Mouse (Mus musculus): Measurements from ENCODE around the gene Nudt5. TPM values are rescaled to one million over a fixed set of nuclear protein-coding genes. Genes with fewer than 3 reads are reported as not detected.

The Nudt5 gene
- polyA plus RNA-seq, 1 experiment from 2014 or later = 123 TPM

DNA sequence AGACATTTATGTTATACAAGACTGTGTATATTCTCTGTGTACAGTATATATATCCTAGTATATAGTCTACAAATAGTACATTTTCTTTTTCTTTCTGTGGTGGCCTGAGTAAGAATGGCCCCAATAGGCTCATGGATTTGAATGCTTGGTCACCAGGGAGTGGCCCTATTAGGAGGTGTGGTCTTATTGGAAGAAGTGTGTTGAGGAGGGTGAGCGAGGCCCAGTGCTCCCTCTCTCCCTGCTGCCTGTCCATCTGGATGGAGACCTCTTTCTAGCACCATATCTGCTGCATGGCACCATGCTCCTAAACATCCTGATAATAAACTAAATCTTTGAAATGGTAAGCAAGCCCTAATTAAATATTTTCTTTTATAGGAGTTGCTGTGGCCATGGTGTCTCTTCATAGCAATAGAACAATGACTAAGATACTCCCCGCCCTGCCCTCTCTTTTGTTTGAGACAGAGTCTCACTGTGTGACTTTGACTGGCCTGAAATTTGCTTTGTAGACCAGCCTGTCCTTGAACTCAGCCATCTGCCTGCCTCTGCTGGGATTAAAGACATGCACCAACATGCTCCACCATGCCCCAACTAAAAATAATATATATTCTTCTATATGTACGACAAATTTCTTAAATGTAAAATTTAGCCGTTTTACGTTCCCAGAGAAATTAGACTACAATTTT is 34.6 kb upstream of the Nudt5 start:
- Histone ChIP-seq H3K4me3 (ENCODE audit: low read depth, low read length) (no peak overlapping the region), H3K27ac (ENCODE audit: low read depth, low read length) (no peak overlapping the region), H3K9me3 (ENCODE audit: control insufficient read depth, low read length) (no peaks in the 10 kb centered on the region), H3K4me1 (replicated peaks; ENCODE audit: control insufficient read depth, insufficient read depth, low read length) (no peaks in the 10 kb centered on the region), H3K9ac (ENCODE audit: low read depth, low read length) (no peak overlapping the region), H3K36me3 (ENCODE audit: control insufficient read depth, insufficient read depth, low read length) (peaks cover 9% of the 10 kb centered on the region), H3K4me2 (no peak overlapping the region), H3K27me3 (replicated peaks; ENCODE audit: control insufficient read depth, insufficient read depth, low read length) (no peaks in the 10 kb centered on the region)
- ATAC-seq (replicated peaks; ENCODE audit: low FRiP score) (no peak), DNase-seq (ENCODE audit: low spot score) (no peak)
- 94% methylated on average over 5 of the region's 5 CpGs for WGBS

DNA sequence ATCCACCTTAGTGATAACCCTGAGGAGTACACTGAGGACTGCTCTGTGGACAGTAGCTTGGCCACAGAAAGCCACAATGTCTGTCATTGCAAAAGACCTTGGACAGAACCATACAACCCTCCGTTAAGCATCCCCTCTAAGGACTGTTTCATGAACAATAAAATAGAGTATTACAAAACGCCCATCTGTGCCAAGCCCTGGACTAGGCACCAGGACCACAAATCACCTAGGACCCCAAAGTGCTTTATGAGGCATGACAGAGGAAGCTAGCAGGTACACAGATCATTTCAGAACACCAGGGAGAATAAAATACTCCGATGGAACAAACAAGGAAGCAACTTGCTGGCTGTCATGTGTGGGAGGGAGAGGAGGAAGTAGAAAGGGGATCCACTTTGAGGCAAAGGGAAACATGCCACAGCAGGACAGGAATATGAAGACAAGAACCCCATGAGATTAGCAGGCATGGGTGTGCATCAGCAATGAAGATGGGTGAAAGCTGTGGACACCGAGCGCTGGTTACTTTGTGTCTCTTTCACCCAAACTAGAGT is 33.5 kb upstream of the Nudt5 start:
- ATAC-seq (replicated peaks; ENCODE audit: low FRiP score) (no peak), DNase-seq (ENCODE audit: low spot score) (no peak)
- 86% methylated on average over 5 of the region's 5 CpGs for WGBS
- H3K4me2 ChIP-seq = no peak overlapping the region
- no peak overlapping the region for H3K27ac ChIP-seq (ENCODE audit: low read depth, low read length)
- H3K27me3 ChIP-seq (replicated peaks; ENCODE audit: control insufficient read depth, insufficient read depth, low read length) = no peaks in the 10 kb centered on the region
- no peak overlapping the region for H3K4me3 ChIP-seq (ENCODE audit: low read depth, low read length)
- H3K4me1 ChIP-seq (replicated peaks; ENCODE audit: control insufficient read depth, insufficient read depth, low read length) = no peaks in the 10 kb centered on the region
- H3K9me3 ChIP-seq (ENCODE audit: control insufficient read depth, low read length) = no peaks in the 10 kb centered on the region
- peaks cover 11% of the 10 kb centered on the region for H3K36me3 ChIP-seq (ENCODE audit: control insufficient read depth, insufficient read depth, low read length)
- H3K9ac ChIP-seq (ENCODE audit: low read depth, low read length) = no peak overlapping the region

DNA sequence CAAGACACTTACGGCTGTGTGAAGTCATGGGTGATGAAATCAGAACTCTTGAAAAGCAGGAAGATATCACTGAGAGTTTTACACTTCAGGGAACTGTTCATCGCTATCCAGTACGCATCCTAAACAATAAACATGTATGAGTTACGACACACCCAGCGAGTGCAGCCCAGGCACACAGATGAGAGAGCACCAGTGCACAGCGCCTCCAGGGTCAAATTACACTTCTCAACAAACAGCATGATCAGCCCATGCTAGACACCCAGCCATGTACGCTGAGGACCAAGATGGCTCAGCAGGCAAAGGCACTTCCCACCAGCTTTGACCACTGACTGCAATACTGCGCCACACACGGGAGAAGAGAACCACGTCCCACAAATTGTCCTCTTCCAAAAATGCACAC is 23.6 kb upstream of the Nudt5 start:
- Histone ChIP-seq H3K36me3 (ENCODE audit: control insufficient read depth, insufficient read depth, low read length) (peaks cover 30% of the 10 kb centered on the region), H3K27me3 (replicated peaks; ENCODE audit: control insufficient read depth, insufficient read depth, low read length) (no peaks in the 10 kb centered on the region), H3K9me3 (ENCODE audit: control insufficient read depth, low read length) (no peaks in the 10 kb centered on the region), H3K4me2 (no peak overlapping the region), H3K4me3 (ENCODE audit: low read depth, low read length) (no peak overlapping the region), H3K9ac (ENCODE audit: low read depth, low read length) (no peak overlapping the region), H3K4me1 (replicated peaks; ENCODE audit: control insufficient read depth, insufficient read depth, low read length) (no peaks in the 10 kb centered on the region), H3K27ac (ENCODE audit: low read depth, low read length) (no peak overlapping the region)
- no peak for ATAC-seq (replicated peaks; ENCODE audit: low FRiP score)
- no peak for DNase-seq (ENCODE audit: low spot score)
- WGBS = 91% methylated on average over 10 of the region's 10 CpGs

DNA sequence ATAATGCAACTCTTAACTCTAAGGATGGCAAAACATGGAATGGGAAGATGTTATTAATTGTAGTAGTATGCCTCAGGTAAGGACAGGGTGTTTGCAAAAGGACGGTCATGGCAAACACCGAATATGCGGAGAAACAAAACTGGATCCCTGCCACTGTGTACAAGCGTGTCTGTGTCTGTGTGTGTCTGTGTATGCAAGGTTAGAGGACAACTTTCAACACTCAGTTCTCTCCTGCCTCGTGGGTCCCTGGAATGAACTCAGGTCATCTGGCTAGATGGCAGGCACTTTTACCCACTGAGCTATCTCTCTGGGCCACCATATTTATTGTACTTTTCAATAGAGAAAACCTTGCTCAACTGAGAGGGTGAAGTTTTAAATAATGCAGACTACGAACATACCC is 22.4 kb upstream of the Nudt5 start:
- Histone ChIP-seq H3K4me1 (replicated peaks; ENCODE audit: control insufficient read depth, insufficient read depth, low read length) (no peaks in the 10 kb centered on the region), H3K27ac (ENCODE audit: low read depth, low read length) (no peak overlapping the region), H3K27me3 (replicated peaks; ENCODE audit: control insufficient read depth, insufficient read depth, low read length) (no peaks in the 10 kb centered on the region), H3K9ac (ENCODE audit: low read depth, low read length) (no peak overlapping the region), H3K4me3 (ENCODE audit: low read depth, low read length) (no peak overlapping the region), H3K36me3 (ENCODE audit: control insufficient read depth, insufficient read depth, low read length) (peaks cover 31% of the 10 kb centered on the region), H3K9me3 (ENCODE audit: control insufficient read depth, low read length) (no peaks in the 10 kb centered on the region), H3K4me2 (no peak overlapping the region)
- 96% methylated on average over 6 of the region's 6 CpGs for WGBS
- ATAC-seq (replicated peaks; ENCODE audit: low FRiP score) (no peak), DNase-seq (ENCODE audit: low spot score) (no peak)

DNA sequence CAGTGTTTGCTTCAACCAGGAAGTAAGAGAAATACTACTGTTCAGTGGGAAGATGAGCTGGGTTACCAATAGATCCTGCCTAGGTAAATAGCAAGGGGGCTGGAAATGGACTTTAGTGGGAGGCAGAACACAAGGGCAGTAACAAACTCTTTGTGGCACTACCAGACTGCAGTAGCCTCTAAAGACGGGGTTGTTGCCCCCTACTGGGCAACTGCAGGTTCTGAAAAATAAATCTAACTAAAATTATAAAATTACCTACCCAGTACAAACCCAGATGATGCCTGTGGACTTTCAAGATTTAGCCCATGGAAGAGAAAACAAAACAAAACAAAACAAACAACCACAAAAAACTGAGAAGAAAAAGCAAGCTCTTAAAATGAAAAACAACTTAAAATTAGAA is 20.6 kb upstream of the Nudt5 start:
- Histone ChIP-seq H3K36me3 (ENCODE audit: control insufficient read depth, insufficient read depth, low read length) (peaks cover 24% of the 10 kb centered on the region), H3K9ac (ENCODE audit: low read depth, low read length) (no peak overlapping the region), H3K9me3 (ENCODE audit: control insufficient read depth, low read length) (no peaks in the 10 kb centered on the region), H3K4me1 (replicated peaks; ENCODE audit: control insufficient read depth, insufficient read depth, low read length) (no peaks in the 10 kb centered on the region), H3K4me3 (ENCODE audit: low read depth, low read length) (no peak overlapping the region), H3K27me3 (replicated peaks; ENCODE audit: control insufficient read depth, insufficient read depth, low read length) (no peaks in the 10 kb centered on the region), H3K4me2 (no peak overlapping the region), H3K27ac (ENCODE audit: low read depth, low read length) (no peak overlapping the region)
- DNase-seq (ENCODE audit: low spot score) (no peak), ATAC-seq (replicated peaks; ENCODE audit: low FRiP score) (no peak)
- 19% methylated on average over 1 of the region's 1 CpGs for WGBS

DNA sequence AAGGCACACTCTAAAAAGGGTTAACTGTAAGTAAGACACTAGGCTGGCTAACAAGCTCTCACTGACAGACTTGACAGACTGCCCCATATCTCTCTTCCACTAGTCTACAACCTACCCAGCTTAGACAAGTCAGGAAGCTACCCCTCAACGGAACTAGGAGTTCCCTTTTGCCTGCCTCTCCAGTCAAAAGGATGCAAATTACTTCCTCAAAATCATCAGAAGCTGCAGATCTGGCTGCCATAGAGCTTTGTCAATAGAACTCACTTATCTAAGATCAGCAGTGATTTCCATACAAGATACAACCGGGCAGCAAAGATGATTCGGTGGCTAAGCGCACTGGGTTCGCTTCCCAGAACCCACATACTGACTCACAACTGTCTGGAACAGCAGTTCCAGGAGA is 20.1 kb upstream of the Nudt5 start:
- ATAC-seq (replicated peaks; ENCODE audit: low FRiP score) (no peak), DNase-seq (ENCODE audit: low spot score) (no peak)
- Histone ChIP-seq H3K9me3 (ENCODE audit: control insufficient read depth, low read length) (no peaks in the 10 kb centered on the region), H3K27ac (ENCODE audit: low read depth, low read length) (no peak overlapping the region; the same call in 1 of the 2 replicates), H3K4me3 (ENCODE audit: low read depth, low read length) (no peak overlapping the region), H3K9ac (ENCODE audit: low read depth, low read length) (no peak overlapping the region), H3K36me3 (ENCODE audit: control insufficient read depth, insufficient read depth, low read length) (peaks cover 21% of the 10 kb centered on the region), H3K4me2 (no peak overlapping the region), H3K27me3 (replicated peaks; ENCODE audit: control insufficient read depth, insufficient read depth, low read length) (no peaks in the 10 kb centered on the region), H3K4me1 (replicated peaks; ENCODE audit: control insufficient read depth, insufficient read depth, low read length) (no peaks in the 10 kb centered on the region)
- WGBS = 60% methylated on average over 5 of the region's 5 CpGs

DNA sequence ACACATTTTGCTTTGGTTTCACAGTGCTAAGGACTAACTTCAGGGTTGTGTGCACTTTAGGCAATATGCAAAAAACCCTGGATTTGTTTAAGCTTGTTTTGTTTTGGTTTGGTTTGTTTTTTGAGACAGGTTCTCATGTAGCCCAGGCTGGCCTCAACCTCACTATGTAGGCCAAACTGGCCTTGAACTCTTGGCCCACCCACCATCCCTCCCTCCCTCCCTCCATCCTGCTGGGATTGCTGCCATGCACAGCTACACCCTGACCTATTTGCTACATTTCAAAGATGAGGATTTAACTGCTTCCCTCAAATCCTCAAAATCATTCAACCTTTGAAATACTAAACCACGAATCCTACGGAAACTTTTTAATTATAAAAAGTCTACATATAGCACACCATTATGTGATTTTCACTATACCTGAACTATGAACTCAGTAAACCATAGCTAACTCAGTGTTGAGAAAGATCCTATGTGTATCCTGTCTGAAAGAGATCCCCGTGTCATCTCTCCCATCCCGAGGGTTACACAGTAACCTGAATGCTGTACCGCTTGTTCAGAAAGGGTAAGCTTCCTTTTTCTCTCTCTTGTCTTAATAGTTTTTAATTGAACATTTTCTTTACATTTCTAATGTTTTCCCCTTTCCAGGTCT is 19.4 kb upstream of the Nudt5 start:
- H3K4me1 ChIP-seq (replicated peaks; ENCODE audit: control insufficient read depth, insufficient read depth, low read length) = no peaks in the 10 kb centered on the region
- no peak overlapping the region for H3K4me3 ChIP-seq (ENCODE audit: low read depth, low read length)
- DNase-seq (ENCODE audit: low spot score) (no peak), ATAC-seq (replicated peaks; ENCODE audit: low FRiP score) (no peak)
- no peaks in the 10 kb centered on the region for H3K9me3 ChIP-seq (ENCODE audit: control insufficient read depth, low read length)
- H3K27ac ChIP-seq (ENCODE audit: low read depth, low read length) = no peak overlapping the region
- no peak overlapping the region for H3K9ac ChIP-seq (ENCODE audit: low read depth, low read length)
- 87% methylated on average over 5 of the region's 5 CpGs for WGBS
- peaks cover 18% of the 10 kb centered on the region for H3K36me3 ChIP-seq (ENCODE audit: control insufficient read depth, insufficient read depth, low read length)
- no peak overlapping the region for H3K4me2 ChIP-seq
- no peaks in the 10 kb centered on the region for H3K27me3 ChIP-seq (replicated peaks; ENCODE audit: control insufficient read depth, insufficient read depth, low read length)

DNA sequence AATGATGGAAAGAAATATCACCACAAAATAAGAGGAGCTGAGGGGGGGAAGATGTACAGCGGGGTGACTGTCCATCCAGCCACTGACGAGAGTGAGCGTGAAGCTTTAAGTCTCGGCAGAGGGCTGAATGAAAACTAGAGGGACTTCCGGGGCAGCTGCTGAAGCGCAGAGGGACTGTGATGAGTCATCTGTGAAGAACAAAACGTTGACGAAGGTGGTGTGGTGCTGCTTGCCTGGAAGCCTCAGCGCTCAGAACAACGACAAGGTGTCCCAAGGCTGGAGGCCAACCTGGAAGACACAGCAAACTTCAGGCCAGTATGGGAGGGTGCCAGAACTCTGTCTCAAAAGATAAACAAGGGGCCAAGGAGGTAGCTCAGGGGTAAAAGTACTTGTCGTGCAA is 4.0 kb upstream of the Nudt5 start:
- Histone ChIP-seq H3K9me3 (ENCODE audit: control insufficient read depth, low read length) (no peaks in the 10 kb centered on the region), H3K9ac (ENCODE audit: low read depth, low read length) (no peak overlapping the region), H3K4me3 (ENCODE audit: low read depth, low read length) (no peak overlapping the region), H3K4me1 (replicated peaks; ENCODE audit: control insufficient read depth, insufficient read depth, low read length) (no peaks in the 10 kb centered on the region), H3K4me2 (no peak overlapping the region), H3K36me3 (ENCODE audit: control insufficient read depth, insufficient read depth, low read length) (peaks cover 38% of the 10 kb centered on the region), H3K27ac (ENCODE audit: low read depth, low read length) (no peak overlapping the region), H3K27me3 (replicated peaks; ENCODE audit: control insufficient read depth, insufficient read depth, low read length) (no peaks in the 10 kb centered on the region)
- no peak for DNase-seq (ENCODE audit: low spot score)
- ATAC-seq (replicated peaks; ENCODE audit: low FRiP score) = no peak
- WGBS = 96% methylated on average over 11 of the region's 11 CpGs

All from liver, embryonic 11.5 days (tissue).